Mouse (Mus musculus) limb, embryonic 14.5 days (tissue): ENCODE measurements around the gene Cldn10. TPM values are rescaled to one million over a fixed set of nuclear protein-coding genes. Genes with fewer than 3 reads are reported as not detected.

Source experiments
- ATAC-seq: fragments of 200-750 bp; cut with Nextera tagmentation; 2 replicates; pipeline ENCODE4 v1.8.0; 2017; ENCODE audit warnings: low read depth, moderate number of reproducible peaks, moderate TSS enrichment; ENCODE audit not compliant: low FRiP score
- DNase-seq: peaks from one replicate; pipeline ENCODE4 v3.0.0-alpha.2; 2015; ENCODE audit warnings: low spot score
- H3K27ac ChIP-seq: fragments of 300-500 bp; sonication (generic); replicated peaks from 2 replicates; pipeline ENCODE4 v1.5.1; 2014; ENCODE audit warnings: low read depth, mild to moderate bottlenecking, low read length, moderate library complexity, mixed read lengths
- H3K27me3 ChIP-seq: fragments of 300-500 bp; sonication (generic); 2 replicates; pipeline ENCODE4 v1.6.1; 2014; ENCODE audit warnings: low read length, mixed read lengths; ENCODE audit not compliant: control insufficient read depth, insufficient read depth
- H3K36me3 ChIP-seq: fragments of 300-500 bp; sonication (generic); 2 replicates; pipeline ENCODE4 v1.6.1; 2014; ENCODE audit warnings: mild to moderate bottlenecking, low read length, moderate library complexity, mixed read lengths; ENCODE audit not compliant: control insufficient read depth, insufficient read depth
- H3K4me1 ChIP-seq: fragments of 300-500 bp; sonication (generic); 2 replicates; pipeline ENCODE4 v1.6.1; 2014; ENCODE audit warnings: antibody characterized with exemption, low read length, mixed read lengths; ENCODE audit not compliant: control insufficient read depth, insufficient read depth
- H3K4me2 ChIP-seq: fragments of 300-500 bp; sonication (generic); replicated peaks from 2 replicates; pipeline ENCODE4 v1.6.1; 2014; ENCODE audit warnings: low read depth, mild to moderate bottlenecking, low read length, moderate library complexity; ENCODE audit not compliant: severe bottlenecking
- H3K4me3 ChIP-seq: fragments of 300-500 bp; sonication (generic); replicated peaks from 2 replicates; pipeline ENCODE4 v1.5.1; 2014; ENCODE audit warnings: low read length
- H3K9ac ChIP-seq: fragments of 300-500 bp; sonication (generic); 2 replicates; pipeline ENCODE4 v1.6.1; 2014; ENCODE audit warnings: mild to moderate bottlenecking, low read depth, low read length, moderate library complexity; ENCODE audit not compliant: severe bottlenecking
- H3K9me3 ChIP-seq: fragments of 300-500 bp; sonication (generic); 2 replicates; pipeline ENCODE4 v1.6.1; 2016; ENCODE audit warnings: low read length; ENCODE audit not compliant: control insufficient read depth
- POLR2A ChIP-seq: fragments of 200-500 bp; IDR thresholded peaks from 2 replicates; pipeline ENCODE4 v1.8.0; 2012; ENCODE audit warnings: inconsistent platforms, mild to moderate bottlenecking, moderate library complexity, borderline replicate concordance; ENCODE audit not compliant: insufficient read depth, insufficient read length; ENCODE audit errors: extremely low read depth
- WGBS: fragments of 180-500 bp; shearing (Covaris S2); extraction: QIAGEN DNeasy Blood & Tissue Kit; methylation state at CpG from one replicate; pipeline ENCODE4 v1.1.7; 2014; 5-methylcytosine and 5-hydroxymethylcytosine counted together
- polyA plus RNA-seq, 2 experiments: library from polyadenylated mRNA; depleted of rRNA in 1 of 2; stranded (reverse) in 1 of 2; unstranded in 1 of 2; fragments of >200 nt; fragmentation: Nextera tagmentation in 1 of 2; extraction: Ambion mirVana in 1 of 2; gene quantifications; 2 replicates each; pipeline versions ENCODE4 v1.2.1 to v1.2.3; 2012 to 2014

The Cldn10 gene
- polyA plus RNA-seq, 2 experiments = 0.65 to 1.4 TPM

DNA sequence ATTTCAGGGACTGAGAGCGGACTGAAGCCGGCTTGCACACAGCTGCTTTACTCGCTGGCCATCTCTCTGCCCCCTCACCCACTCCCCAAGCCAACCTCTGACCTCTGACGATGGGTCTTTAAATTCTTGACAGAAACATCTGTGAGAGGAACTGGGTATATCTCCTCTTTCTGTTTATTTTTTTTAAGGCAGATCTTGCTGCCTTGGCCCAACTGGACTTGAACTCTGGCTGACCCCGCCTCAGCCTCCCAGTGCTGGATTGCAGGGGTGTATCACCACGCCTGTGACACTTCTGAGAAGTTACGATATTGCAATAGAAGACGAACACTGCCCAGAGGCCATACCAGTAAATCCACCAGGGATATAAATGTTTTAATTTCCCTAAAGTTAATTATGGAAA is 122.2 kb downstream of the Cldn10 start:
- no peak for TF ChIP-seq POLR2A
- DNase-seq (no peak), ATAC-seq (no peak)
- H3K9me3 ChIP-seq = no peaks in the 10 kb centered on the region
- no peak overlapping the region for H3K4me2 ChIP-seq
- H3K27ac ChIP-seq = no peak overlapping the region
- H3K36me3 ChIP-seq = peaks cover 66% of the 10 kb centered on the region
- H3K4me1 ChIP-seq = no peaks in the 10 kb centered on the region
- no peak overlapping the region for H3K4me3 ChIP-seq
- no peaks in the 10 kb centered on the region for H3K27me3 ChIP-seq
- H3K9ac ChIP-seq = no peak overlapping the region
- WGBS = 72% methylated on average over 8 of the region's 8 CpGs

DNA sequence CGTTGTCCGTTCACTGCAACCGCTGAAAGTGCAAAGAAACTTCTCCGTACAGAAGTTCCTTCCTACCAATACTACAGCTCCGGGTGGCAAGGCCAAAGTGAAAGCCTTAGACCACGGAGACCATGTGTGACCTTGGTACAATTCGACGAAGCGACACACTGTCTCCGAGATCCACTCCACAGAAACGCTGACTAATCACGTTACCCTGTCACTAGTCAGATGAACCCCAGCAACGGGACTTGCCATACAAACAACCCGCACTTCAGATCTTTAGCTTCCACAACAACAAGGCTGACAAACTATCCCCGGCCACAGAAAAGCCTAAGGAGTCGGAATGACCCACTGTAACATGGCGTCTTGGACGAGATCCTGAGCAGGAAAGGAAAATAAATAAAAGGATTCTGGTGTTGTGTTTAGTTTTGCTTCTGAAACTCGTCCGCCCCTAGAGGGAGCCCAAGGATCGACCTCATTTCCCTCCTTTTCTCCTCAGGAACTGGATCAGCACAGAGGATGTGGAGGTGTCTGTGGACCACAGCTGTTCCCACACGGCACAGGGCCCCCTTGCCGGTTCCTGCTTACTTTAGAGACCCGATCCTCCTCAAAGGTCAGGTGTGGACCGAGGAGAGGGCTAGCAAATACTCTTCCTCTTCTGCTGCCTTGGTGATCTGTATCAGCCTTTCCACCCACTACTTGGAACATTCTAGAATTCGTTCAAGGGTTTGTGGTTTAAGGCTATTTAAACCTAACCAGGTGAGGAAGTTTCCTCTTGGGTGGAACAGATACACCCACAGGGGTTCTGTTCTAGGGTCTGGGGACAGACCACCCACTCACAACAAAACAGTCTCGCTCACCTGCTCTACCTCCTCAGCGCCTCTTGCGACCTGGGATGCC is 122.9 kb downstream of the Cldn10 start:
- ATAC-seq = peak; percentile 40; the same call in 1 of the 2 replicates
- peaks cover 66% of the 10 kb centered on the region for H3K36me3 ChIP-seq

DNA sequence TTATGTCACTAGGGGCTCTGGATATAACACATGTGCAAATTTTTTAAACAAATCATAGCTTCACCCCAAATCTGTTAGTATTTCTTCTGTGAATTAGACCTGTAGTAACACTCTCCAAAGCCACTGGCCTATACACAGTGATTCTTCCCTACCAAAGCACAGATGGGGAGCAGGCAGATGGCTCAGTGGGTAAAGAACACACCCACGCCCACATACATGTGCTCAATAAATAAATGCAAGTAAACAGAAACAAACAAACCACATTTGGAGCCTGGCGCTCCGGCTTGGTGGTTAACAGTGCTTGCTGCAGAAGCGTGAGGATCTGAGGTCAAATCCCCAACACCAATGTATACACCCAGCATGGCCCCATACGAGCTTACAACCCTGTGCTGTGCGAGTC is 123.8 kb downstream of the Cldn10 start:
- Histone ChIP-seq H3K4me1 (no peaks in the 10 kb centered on the region), H3K27ac (no peak overlapping the region), H3K9ac (no peak overlapping the region), H3K27me3 (no peaks in the 10 kb centered on the region), H3K4me2 (no peak overlapping the region), H3K9me3 (no peaks in the 10 kb centered on the region), H3K4me3 (no peak overlapping the region), H3K36me3 (peaks cover 67% of the 10 kb centered on the region)
- WGBS = 86% methylated on average over 6 of the region's 6 CpGs
- TF ChIP-seq POLR2A = no peak
- DNase-seq = no peak
- no peak for ATAC-seq

More for the DNA sequence above, 122.9 kb downstream of the Cldn10 start:
- no peak overlapping the region for H3K4me3 ChIP-seq
- no peak overlapping the region for H3K9ac ChIP-seq
- no peak overlapping the region for H3K27ac ChIP-seq
- 68% methylated on average over 29 of the region's 29 CpGs for WGBS
- DNase-seq = peak; percentile 53
- no peak overlapping the region for H3K4me2 ChIP-seq
- TF ChIP-seq POLR2A = no peak
- no peaks in the 10 kb centered on the region for H3K4me1 ChIP-seq
- H3K27me3 ChIP-seq = no peaks in the 10 kb centered on the region
- H3K9me3 ChIP-seq = no peaks in the 10 kb centered on the region

DNA sequence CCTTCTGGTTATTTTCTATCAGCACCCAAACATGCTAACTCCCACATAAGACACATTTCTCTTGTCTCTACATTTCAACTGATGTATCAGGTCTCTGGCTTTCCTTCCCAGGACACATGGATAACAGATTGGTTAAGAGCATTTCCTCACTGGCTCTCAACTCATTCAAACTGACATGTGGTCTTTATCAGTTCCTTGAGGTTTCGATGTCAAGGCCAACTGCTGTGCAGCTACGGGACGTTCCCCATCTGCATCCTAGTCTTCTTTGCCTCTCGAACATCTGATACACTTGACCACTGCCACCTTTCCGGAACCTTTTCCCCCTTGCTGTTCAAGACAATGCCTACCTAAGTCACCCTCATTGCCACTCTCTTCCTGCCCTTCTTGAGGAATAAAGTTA is 125.9 kb downstream of the Cldn10 start:
- peaks cover 57% of the 10 kb centered on the region for H3K36me3 ChIP-seq
- DNase-seq (no peak), ATAC-seq (no peak)
- no peaks in the 10 kb centered on the region for H3K4me1 ChIP-seq
- no peak overlapping the region for H3K27ac ChIP-seq
- H3K4me3 ChIP-seq = no peak overlapping the region
- no peak overlapping the region for H3K4me2 ChIP-seq
- TF ChIP-seq POLR2A = no peak
- no peaks in the 10 kb centered on the region for H3K9me3 ChIP-seq
- no peak overlapping the region for H3K9ac ChIP-seq
- H3K27me3 ChIP-seq = no peaks in the 10 kb centered on the region
- 69% methylated on average over 5 of the region's 5 CpGs for WGBS

DNA sequence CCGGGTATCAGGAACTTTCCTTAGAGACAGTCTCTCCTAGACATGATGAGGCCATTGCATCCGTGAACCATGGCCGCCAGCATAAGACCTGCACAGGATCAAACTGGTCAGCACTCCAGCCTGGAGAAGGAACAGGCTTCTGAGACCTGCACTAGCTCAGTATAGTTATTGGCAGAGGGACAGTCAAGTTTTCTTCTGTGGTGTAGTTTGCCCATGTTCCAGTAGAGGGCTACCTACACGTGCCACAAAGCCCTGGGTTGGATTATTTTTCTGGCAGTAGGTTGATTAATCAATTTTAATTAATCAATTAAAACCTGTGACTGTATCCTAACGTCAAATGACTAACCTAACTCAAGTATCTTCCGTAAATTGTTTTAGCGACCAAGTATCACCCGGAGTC is 131.3 kb downstream of the Cldn10 start:
- peaks cover 16% of the 10 kb centered on the region for H3K4me1 ChIP-seq
- peaks cover 11% of the 10 kb centered on the region; the same call in 1 of the 2 replicates for H3K27me3 ChIP-seq
- H3K9ac ChIP-seq = no peak overlapping the region
- 64% methylated on average over 8 of the region's 8 CpGs for WGBS
- H3K27ac ChIP-seq = no peak overlapping the region
- ATAC-seq (no peak), DNase-seq (peak; percentile 11)
- H3K4me2 ChIP-seq = no peak overlapping the region
- H3K9me3 ChIP-seq = no peaks in the 10 kb centered on the region
- H3K4me3 ChIP-seq = no peak overlapping the region
- peaks cover 26% of the 10 kb centered on the region for H3K36me3 ChIP-seq
- no peak for TF ChIP-seq POLR2A
